Mouse (Mus musculus) cerebellum, adult 2 months (tissue): ENCODE data around the gene Rnf43.

Experiments used
- CTCF ChIP-seq: fragments of 200-500 bp; IDR thresholded peaks from 2 replicates; pipeline ENCODE4 v1.5.1; 2011; ENCODE audit warnings: low read depth, mild to moderate bottlenecking, control low read depth, low read length, moderate library complexity, borderline replicate concordance; ENCODE audit not compliant: insufficient read depth
- POLR2A ChIP-seq: fragments of 200-500 bp; IDR thresholded peaks from 2 replicates; pipeline ENCODE4 v1.6.1; 2011; ENCODE audit warnings: low read length, control low read depth, borderline replicate concordance; ENCODE audit not compliant: insufficient read depth

DNA sequence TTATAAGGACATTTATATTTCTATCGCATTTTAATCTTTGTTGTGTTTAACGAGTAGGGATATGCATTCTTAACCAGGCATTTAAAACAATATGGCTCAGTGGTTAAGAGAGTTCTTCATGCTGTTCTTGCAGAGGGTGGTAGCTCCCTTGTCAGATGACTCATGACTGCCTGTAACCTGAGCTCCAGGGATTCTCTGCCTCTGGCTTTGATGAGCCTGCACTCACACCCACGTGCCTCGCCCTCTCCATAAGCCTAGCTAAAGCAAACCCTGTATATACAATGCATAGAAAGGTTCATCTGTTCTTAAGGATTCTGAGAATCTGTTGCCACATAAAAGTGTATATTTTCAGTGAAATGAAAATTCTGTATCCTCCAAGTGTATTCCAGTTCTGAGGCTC, 39.4 kb upstream of the Rnf43 start:
- TF ChIP-seq POLR2A (no peak), CTCF (no peak)
